Mouse (Mus musculus): Measurements from ENCODE around the gene Csmd2.

Csmd2 gene

GRCm38 (mm10) chr4:127987784-127988455 is at the start of gene Csmd2:
Gene Csmd2, plus strand, starts transcription at chr4:127987857.
- DNase-seq (ENCODE audit: low spot score), result peak; percentile 52

- DNase-seq (ENCODE audit: low spot score), result no peak
Observed at GRCm38 (mm10) chr4:127947696-127948095, 40.0 kb upstream of the Csmd2 start.

- peak; percentile 23 for DNase-seq (ENCODE audit: low spot score)
Observed at GRCm38 (mm10) chr4:127953006-127953710, 34.5 kb upstream of the Csmd2 start.

- DNase-seq (ENCODE audit: low spot score), result no peak
Observed at GRCm38 (mm10) chr4:127969101-127969500, 18.6 kb upstream of the Csmd2 start.

DNA sequence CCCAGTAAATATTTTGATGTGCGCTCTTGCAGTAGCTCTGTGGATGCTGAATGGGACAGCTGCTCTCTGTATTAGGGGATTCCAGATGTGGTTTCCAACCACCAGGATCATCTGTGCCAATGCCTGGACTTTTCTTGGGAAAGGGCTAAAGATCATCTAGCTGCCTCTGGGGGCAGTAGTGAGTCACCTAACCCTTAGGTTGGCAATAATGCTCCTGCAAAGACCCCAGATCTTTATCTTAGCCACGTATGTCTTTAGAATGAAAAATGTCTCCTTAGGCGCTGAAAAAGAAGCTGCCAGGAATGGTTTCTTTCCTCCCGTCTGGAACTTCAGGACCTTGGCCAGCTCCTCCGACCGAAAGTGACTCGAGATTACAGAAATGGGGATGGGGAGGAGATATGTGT is 17.6 kb upstream of the Csmd2 start:
- DNase-seq (ENCODE audit: low spot score), result peak; percentile 79

DNA sequence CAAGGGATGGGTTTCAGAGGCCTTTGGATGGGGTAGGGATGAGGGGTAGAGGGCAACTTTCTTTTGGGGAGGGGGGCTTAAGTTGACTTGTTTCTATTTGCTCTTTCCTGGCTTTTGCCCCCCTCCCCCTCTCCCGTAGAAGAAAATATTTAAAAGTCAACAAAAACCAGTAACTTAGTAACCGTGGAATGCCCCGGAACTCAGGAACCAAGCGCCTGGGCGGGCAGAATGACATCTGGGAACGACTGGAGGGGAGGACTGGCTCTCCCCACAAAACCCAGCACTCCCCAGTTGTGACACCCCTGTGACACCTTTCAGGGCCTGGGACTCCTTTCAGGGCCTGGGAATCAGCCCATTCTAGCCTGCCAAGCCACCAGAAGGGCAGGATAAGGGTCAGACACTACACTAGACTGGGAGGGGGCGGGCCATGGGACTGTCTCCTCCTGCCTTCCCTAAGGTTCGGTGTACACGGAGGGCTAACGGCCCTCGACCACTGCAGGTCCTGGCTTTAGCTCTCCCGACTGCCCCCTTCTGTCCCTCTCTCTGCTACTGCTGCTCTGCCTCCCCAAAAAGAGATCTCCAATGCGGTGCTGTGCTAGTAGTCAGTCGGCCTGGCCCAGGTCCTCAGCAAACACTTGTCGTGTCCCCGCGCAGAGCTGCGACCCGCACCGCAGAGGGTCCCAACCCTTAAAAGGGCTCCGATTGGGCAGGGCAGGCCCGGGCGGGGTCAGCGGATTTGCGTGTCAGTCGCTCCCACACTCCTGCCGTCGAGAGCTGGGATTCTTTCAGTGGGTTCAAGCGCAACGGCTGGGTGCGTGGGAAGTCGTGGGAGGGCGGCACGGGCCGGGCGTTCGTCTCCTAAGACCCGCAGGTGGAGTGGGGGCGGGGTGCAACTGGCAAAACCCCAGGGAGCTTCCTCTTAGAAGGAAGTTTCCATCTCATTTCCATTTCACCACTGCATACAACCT is 16.5 kb upstream of the Csmd2 start, which contains the start of gene CK137956:
CK137956 (minus strand) TSS at position 51 of the 968 bp plus-strand sequence.
- peak; percentile 60 for DNase-seq (ENCODE audit: low spot score)

DNA sequence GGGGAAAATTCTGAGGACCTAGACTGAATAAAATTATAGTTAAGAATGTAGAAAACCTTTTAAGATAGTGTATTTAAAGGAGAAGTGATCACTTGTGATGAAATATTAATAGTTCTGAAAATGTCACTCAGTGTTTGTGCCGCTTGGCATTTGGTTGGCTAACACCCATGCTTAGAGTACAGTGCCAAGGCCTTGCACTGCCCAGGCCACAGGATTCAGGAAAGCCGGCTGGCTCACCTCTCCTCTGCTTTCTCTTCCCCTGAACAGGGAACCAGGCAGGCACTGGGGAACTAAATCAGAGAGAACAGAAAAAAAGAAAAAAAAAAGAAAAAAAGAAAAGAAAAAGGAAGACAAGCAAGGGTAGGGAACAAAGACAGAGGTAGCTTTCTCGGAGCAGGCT is 14.7 kb upstream of the Csmd2 start:
- DNase-seq (ENCODE audit: low spot score), result no peak

- DNase-seq (ENCODE audit: low spot score), result peak; percentile 22
Observed at GRCm38 (mm10) chr4:127981125-127981524, 6.5 kb upstream of the Csmd2 start.

DNA sequence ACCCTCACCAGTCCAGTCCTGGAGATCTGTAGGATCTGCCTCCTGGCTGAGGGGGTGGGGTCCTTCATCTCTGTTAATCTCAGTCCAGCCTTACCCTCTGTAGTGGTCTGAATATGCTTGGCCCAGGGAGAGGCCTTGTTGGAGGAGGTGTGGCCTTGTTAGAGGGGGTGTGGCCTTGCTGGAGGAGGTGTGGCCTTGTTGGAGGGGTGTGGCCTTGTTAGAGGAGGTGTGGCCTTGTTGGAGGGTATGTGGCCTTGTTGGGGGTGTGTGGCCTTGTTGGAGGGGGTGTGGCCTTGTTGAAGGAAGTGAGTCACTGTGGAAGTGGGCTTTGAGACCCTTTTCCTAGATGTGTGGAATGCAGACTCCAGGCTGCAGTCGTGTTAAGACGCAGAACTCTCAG is 3.2 kb upstream of the Csmd2 start:
- DNase-seq (ENCODE audit: low spot score), result no peak

DNA sequence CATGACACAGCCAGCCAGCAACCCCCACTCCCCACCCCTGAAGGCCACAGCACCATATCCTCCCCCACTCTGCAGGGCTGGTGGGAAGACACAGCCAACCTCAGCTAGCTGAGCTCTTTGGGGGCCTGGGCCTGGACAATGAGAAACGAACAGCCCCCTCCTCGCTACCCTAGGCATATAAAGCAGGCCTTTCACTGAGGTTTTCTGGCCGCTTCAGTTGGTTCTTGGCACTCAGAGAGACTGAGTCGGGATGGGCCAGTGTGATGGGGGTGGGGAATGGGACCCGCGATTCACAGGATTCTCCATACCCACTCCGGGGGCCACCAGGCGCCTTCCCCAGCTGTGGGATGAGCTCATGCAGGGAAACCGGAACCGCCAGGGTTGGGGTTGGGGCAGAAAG is 1.8 kb upstream of the Csmd2 start:
- no peak for DNase-seq (ENCODE audit: low spot score)

GRCm38 (mm10) chr4:127986491-127987075 is 1.1 kb upstream of the Csmd2 start:
- DNase-seq (ENCODE audit: low spot score), result peak; percentile 40

- DNase-seq (ENCODE audit: low spot score), result peak; percentile 36
Observed at GRCm38 (mm10) chr4:127987270-127987669, 387 bp upstream of the Csmd2 start.

DNA sequence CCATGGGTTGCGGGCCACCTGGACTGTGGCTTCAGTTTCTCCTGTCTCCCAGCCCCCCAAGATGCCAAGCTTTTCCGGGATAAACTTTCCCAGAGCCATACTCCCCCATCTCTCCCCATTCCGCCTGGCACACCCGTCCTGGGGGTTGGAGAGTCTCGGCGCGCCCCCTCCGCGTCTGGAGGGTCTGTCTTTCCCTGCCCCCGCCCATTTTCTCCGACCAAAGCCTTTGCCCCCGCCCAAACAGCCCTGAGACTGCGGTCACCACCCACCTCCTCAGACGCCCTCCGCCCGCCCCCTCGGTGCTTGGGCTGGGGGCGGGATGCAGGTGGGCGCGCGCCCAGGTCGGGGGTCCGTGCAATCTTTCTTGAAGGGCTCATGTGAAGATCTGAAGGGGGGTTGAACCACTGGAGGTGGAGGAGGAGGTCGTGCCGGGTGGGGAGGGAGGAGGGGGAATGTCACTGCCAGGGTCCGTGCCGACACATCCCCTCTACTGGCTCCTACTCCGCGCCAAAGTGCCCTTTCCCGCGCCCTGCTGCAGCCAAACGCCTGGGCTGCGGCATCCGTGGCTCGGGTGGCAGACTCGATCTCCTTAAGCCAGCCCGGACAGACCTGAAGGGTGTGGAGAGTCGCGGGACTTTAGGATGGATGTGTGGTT is 996 bp downstream of the Csmd2 start:
- peak; percentile 5 for DNase-seq (ENCODE audit: low spot score)

GRCm38 (mm10) chr4:127989347-127989995 is 1.8 kb downstream of the Csmd2 start:
- DNase-seq (ENCODE audit: low spot score), result peak; percentile 49

DNA sequence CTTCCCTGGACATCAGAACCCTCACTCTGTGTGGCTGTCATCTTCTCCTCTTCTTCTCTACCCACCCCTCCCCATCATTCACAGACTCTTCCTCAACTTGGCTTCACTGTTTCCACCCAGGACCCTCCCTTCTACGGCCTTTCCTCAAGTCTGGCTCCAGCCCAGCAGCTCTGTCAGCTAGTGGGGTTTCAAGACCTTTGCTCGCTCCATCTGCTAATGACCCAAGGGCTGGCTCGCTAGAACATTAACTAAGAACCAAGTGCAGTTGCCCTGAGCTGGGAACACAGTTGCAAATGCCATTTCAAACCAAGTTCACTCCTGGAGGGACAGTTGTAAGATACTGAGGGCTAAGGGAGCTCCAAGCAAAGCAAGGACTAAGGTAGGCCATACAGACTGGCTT is 11.6 kb downstream of the Csmd2 start:
- DNase-seq (ENCODE audit: low spot score), result no peak

DNA sequence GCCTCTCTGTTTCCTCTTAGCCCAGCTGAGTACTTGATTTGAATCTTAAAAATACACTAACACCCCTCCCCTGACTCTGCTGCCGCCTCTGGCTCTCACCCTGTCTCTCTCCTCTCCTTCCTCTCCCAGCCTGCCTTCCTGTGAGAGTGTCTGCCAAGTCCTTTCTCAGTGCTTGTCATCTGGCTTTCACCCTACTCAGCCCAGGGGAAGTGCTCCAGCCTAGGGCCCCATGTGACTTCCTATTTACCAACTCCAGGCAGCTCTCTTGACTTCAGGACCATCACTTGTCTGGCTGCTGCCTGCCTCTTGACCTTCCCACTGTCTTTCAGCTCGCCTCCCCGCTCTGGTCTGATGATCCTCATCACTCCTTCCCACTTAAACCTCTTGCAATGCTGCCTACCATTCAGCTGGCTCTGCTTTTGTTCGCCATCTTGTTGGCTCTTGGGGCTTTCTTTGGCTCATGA is 15.0 kb downstream of the Csmd2 start:
- no peak for DNase-seq (ENCODE audit: low spot score)

DNA sequence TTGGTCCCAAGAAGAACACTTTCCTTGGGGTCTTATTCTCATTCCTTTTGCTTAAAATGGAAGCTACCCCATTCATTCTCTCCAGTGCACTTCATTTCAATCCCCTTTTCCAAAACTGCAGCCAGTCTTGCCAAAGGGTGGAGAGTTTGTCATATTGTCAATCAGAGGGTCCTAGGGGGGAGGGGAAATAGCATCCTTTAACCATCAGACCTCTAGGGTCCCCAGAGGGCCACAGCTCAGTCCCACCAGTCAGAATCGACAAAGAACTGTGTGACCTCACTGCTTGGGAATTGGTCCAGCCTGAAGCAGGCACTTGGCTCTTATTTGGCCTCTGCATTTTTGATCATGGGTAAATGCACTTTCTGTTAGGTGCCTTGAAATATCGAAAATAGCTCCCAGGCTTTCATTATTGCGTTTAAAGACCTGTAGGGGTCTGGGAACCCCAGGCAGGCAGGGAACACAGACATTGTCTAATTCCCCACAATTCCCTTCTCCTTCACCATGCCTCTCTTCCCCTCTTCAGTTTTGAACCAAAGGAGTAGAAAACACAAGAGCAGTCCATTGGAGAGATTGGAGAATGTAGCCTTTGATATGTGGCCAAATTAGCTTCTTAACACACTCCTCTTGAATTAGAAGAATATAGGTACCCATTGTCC is 17.3 kb downstream of the Csmd2 start:
- no peak for DNase-seq (ENCODE audit: low spot score)

- DNase-seq (ENCODE audit: low spot score), result no peak
Observed at GRCm38 (mm10) chr4:128019465-128019864, 31.8 kb downstream of the Csmd2 start.

- DNase-seq (ENCODE audit: low spot score), result no peak
Observed at GRCm38 (mm10) chr4:128028294-128028693, 40.6 kb downstream of the Csmd2 start.

DNA sequence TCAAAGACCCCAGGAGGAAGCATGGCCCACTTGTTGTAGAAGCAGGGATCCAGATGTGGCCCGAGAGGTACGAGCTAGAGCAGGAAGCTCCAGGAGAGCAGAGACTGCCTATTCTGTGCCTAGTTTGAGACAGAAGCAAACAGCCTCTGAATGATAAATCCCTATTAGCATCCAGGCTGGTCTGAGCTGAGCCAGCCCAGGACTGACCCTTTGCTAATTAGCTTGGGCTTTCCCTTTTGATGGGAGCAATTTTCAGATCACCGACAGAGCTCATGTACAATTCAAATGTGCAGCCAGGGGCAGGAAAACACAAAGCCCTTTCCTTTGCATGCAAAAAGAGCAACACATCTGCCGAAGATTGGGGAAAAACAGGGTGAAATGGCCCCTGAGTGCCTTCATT is 54.2 kb downstream of the Csmd2 start:
- DNase-seq (ENCODE audit: low spot score), result no peak
